Mouse (Mus musculus): ENCODE measurements around the gene Rtl8b. TPM values are rescaled to one million over a fixed set of nuclear protein-coding genes. Genes with fewer than 3 reads are reported as not detected.

Gene Rtl8b
- total RNA-seq, 2 experiments from 2014 or later, result 83.5 to 102 TPM

Other genes with a start within 250 kb of the Rtl8b start
- not detected for gene Etd, start 235.5 kb downstream of the Rtl8b start, total RNA-seq (2021)
- 100 to 1,000 TPM; 138 to 158 TPM for gene Rtl8c, start 62.4 kb downstream of the Rtl8b start, total RNA-seq (2021)
- under 1 TPM in 1 of 2 experiments, not detected in 1; 0.60 TPM for gene Gm14597, start 61.4 kb downstream of the Rtl8b start, total RNA-seq (2021)
- gene Rtl8a, start 26.7 kb downstream of the Rtl8b start, total RNA-seq (2021), result 100 to 1,000 TPM; 144 to 182 TPM
- under 1 TPM in 1 of 2 experiments, not detected in 1; 0.56 TPM for gene 4930502E18Rik, start 54.4 kb upstream of the Rtl8b start, total RNA-seq (2021)
- gene 1700013H16Rik, start 87.4 kb upstream of the Rtl8b start, total RNA-seq (2021), result not detected
- gene Zfp36l3, start 106.0 kb upstream of the Rtl8b start, total RNA-seq (2021), result not detected
- gene Xlr, start 127.3 kb upstream of the Rtl8b start, total RNA-seq (2021), result 1 to 10 TPM in 1 of 2 experiments, under 1 TPM in 1; 0.83 to 1.3 TPM

Measured in adrenal gland, adult 18-20 months (tissue).